Mouse (Mus musculus) CD4-positive, CD25-positive, alpha-beta regulatory T cell, adult 2 months (primary cell): ENCODE results near the gene Ctla4.

Source experiments
- DNase-seq: peaks from one replicate; pipeline ENCODE4 v3.0.0-alpha.2; 2012; ENCODE audit warnings: low read depth, low spot score

The Ctla4 gene

GRCm38 (mm10) chr1:60961080-60961479 is 74.3 kb downstream of the Ctla4 start:
- DNase-seq: peak; percentile 81

- DNase-seq: peak; percentile 41
These were observed 75.3 kb downstream of the Ctla4 start for GRCm38 (mm10) chr1:60962095-60962494.
